In the genomic region with DNA sequence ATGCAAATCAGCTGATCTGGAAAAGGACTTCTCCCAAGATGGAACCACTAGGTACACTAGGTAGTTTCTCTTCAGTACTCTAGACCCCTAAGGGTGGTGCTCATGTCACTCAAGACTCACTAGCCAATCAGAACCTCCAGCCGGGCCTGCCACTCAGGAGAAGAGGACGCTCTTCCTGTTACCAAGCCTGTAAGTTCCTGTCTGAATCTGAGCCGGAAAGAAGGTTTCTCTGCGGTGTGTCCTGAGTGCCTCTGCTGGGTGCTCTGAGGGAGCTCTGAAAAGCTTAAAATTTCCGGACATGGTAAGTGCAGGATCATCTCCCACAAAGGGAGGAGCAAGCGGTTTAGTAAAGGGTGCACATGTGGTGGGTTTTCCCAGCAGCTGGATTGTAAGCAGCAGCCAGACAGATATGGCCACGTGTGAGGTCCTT, we compare ENCODE assay signal across 20 mouse cellular contexts. TPM values are rescaled to one million over a fixed set of nuclear protein-coding genes. Genes with fewer than 3 reads are reported as not detected.
DNase-seq lines count a peak whose midpoint lies in the region; ATAC-seq and TF ChIP-seq lines count a peak whose summit lies in the region.
"Not testable (repeated sequence)": the region's sequence is repeated elsewhere in the genome, so short reads cannot be mapped to it uniquely, and the experiment has no call there.
"Had no signal": no experiment of that assay in that cellular context is flagged by ENCODE, and none has a peak within 500 bp of the region (broad histone marks: within the 10 kb centered on the region; RNA-seq: fewer than 3 reads in every experiment).

Gene Gm14139 (plus strand): TSS at position 186 of the 430 bp plus-strand sequence.

- not testable (repeated sequence) for H3K4me1 ChIP-seq in CH12.LX (ENCODE audit: control insufficient read depth in 1 of 2, insufficient read depth in 2 of 2); ES-E14 (ENCODE audit: control insufficient read depth in 2 of 2, insufficient read depth in 2 of 2, low read length in 2 of 2, poor library complexity in 1 of 2)

- TF ChIP-seq EP300 in CH12.LX (IDR thresholded peaks at IDR 0.05; ENCODE audit: low read length) = not testable (repeated sequence)

- peak; percentile 66; the same call in 1 of the 2 replicates for TF ChIP-seq POLR2A in CH12.LX (IDR thresholded peaks at IDR 0.05; ENCODE audit: low read depth, low read length)

- not testable (repeated sequence) for TF ChIP-seq RAD21 in CH12.LX (IDR thresholded peaks at IDR 0.05; ENCODE audit: low read depth, low read length)

- dilution Hi-C loops in CH12.LX (cut with MboI; ENCODE audit: extremely low pct_ligation_motif_present, extremely low pct_unique_long_range_greater_than_20kb, low sequenced_read_pairs) = not testable (repeated sequence)

- peak; percentile 66 for DNase-seq in A20 (ENCODE audit: low read depth, low spot score)
- peak; percentile 86 for DNase-seq in CH12.LX (ENCODE audit: extremely low read depth)
- DNase-seq in ES-E14 (ENCODE audit: low read depth, low spot score) = peak; percentile 50
- DNase-seq in NIH3T3 (ENCODE audit: low read depth) = peak; percentile 63
- peak; percentile 3 for DNase-seq in yolk sac, embryonic 10.5 days (ENCODE audit: low spot score)

- H3K4me3 ChIP-seq in CH12.LX (replicated peaks in 1 of 3; ENCODE audit: low read depth in 2 of 3, low read length in 2 of 3, poor library complexity in 1 of 3) = peak within 1 kb of the TSS; percentile 36 to 72 (median 69)
- peak within 1 kb of the TSS; percentile 87 to 96 for H3K4me3 ChIP-seq in ES-E14 (ENCODE audit: insufficient read depth in 1 of 2, low read depth in 1 of 2, low read length in 2 of 2, poor library complexity in 1 of 2, severe bottlenecking in 1 of 2)

- H3K27ac ChIP-seq in CH12.LX (ENCODE audit: insufficient read depth, low read depth) (peak within 1 kb of the TSS; percentile 19), ES-E14 (ENCODE audit: insufficient read depth, low read depth, low read length, poor library complexity, severe bottlenecking) (peak within 1 kb of the TSS; percentile 37; the same call in 1 of the 2 replicates)

- H3K9ac ChIP-seq in CH12.LX (ENCODE audit: insufficient read depth, low read depth) (peak within 1 kb of the TSS; percentile 68), ES-E14 (ENCODE audit: insufficient read depth, low read depth, low read length, poor library complexity, severe bottlenecking) (peak within 1 kb of the TSS; percentile 89)

- H3K4me2 ChIP-seq in CH12.LX (ENCODE audit: insufficient read depth, low read depth, poor library complexity, severe bottlenecking) = peak within 1 kb of the TSS; percentile 82

- not testable (repeated sequence) for H3K9me3 ChIP-seq in CH12.LX (replicated peaks; ENCODE audit: low read length); ES-E14 (ENCODE audit: control insufficient read depth, insufficient read depth, low read depth, low read length)

- TF ChIP-seq CTCF in CH12.LX (conservative IDR thresholded peaks at IDR 0.05 in 1 of 2, IDR thresholded peaks at IDR 0.05 in 1 of 2; ENCODE audit: low read depth in 2 of 2, low read length in 2 of 2) = not testable (repeated sequence)

- H3K36me3 ChIP-seq in CH12.LX (replicated peaks in 1 of 2; ENCODE audit: control insufficient read depth in 1 of 2, insufficient read depth in 1 of 2, low read length in 1 of 2); ES-E14 (ENCODE audit: control insufficient read depth, insufficient read depth, low read length, poor library complexity, severe bottlenecking): not testable (repeated sequence)

- peak; percentile 66 for ATAC-seq in activated CD4-positive, CD25-positive, alpha-beta regulatory T cell, adult 4 months
- peak; percentile 68 for ATAC-seq in inflammation-experienced regulatory T-cells, adult 6 months

- in situ Hi-C loops in CH12.LX (cut with MboI; ENCODE audit: low pct_ligation_motif_present, low pct_unique_long_range_greater_than_20kb, low sequenced_read_pairs); ES-E14 (cut with MboI; ENCODE audit: low sequenced_read_pairs in 2 of 2, unreplicated experiment in 2 of 2): not testable (repeated sequence)

- H3K27me3 ChIP-seq in CH12.LX (replicated peaks) = not testable (repeated sequence)

- peaks cover 14% of the 10 kb centered on the region for H3K79me2 ChIP-seq in CH12.LX (replicated peaks; ENCODE audit: control insufficient read depth, extremely low read depth, insufficient read depth, poor library complexity, severe bottlenecking)

TF ChIP-seq in CH12.LX, 34 proteins besides CTCF, POLR2A, EP300 and RAD21:
- TF ChIP-seq MAX (IDR thresholded peaks at IDR 0.05; ENCODE audit: low read length) (peak; percentile 56; the same call in 1 of the 2 replicates), SIN3A (IDR thresholded peaks at IDR 0.05; ENCODE audit: low read length) (peak; percentile 68), KAT2A (IDR thresholded peaks at IDR 0.05; ENCODE audit: insufficient replicate concordance, low read length) (0 out of 2 replicates have a peak, but pooled peaks have one; percentile 40), TBP (conservative IDR thresholded peaks at IDR 0.05; ENCODE audit: low read depth, low read length) (peak; percentile 74), ZMIZ1 (IDR thresholded peaks at IDR 0.05; ENCODE audit: low read depth, low read length) (0 out of 2 replicates have a peak, but pooled peaks have one; percentile 40), MYC (IDR thresholded peaks at IDR 0.05; ENCODE audit: low read depth, low read length) (peak; percentile 74), ELF1 (IDR thresholded peaks at IDR 0.05; ENCODE audit: low read depth, low read length) (peak; percentile 78), CHD2 (IDR thresholded peaks at IDR 0.05; ENCODE audit: low read length) (peak; percentile 63), HCFC1 (IDR thresholded peaks at IDR 0.05; ENCODE audit: low read depth, low read length) (peak; percentile 72), MXI1 (IDR thresholded peaks at IDR 0.05; ENCODE audit: low read depth, low read length) (peak; percentile 63)
TF ChIP-seq in CH12.LX: peak in this region for 10; not testable (repeated sequence) for 24.

TF ChIP-seq in ES-E14, 5 proteins besides CTCF, POLR2A, EP300 and RAD21:
- peak; percentile 73; the same call in 1 of the 2 replicates for TF ChIP-seq CHD2 (IDR thresholded peaks at IDR 0.05; ENCODE audit: low read depth, low read length)

RNA-seq across cellular contexts. Expression of gene Gm14139, which starts in this region (rescaled TPM):
- total RNA-seq in CH12.LX (2012; rRNA removed) (7.2 and 13.8 TPM in 2 replicates), CH12.LX (2014; rRNA removed) (27.0 and 34.0 TPM in 2 replicates), ES-E14 (2012; rRNA removed) (36.4 and 39.1 TPM in 2 replicates)
- polyA plus RNA-seq in CH12.LX (2012; ENCODE audit: insufficient read length, low read depth) = 9.2 and 10.7 TPM in 2 replicates
- under 1 TPM; 0.28 to 0.62 TPM for polyA plus RNA-seq in activated CD4-positive, CD25-positive, alpha-beta regulatory T cell, adult 4 months (2017; shearing (Covaris generic))
- polyA plus RNA-seq in inflammation-experienced regulatory T-cells, adult 6 months (2017; shearing (Covaris generic)) = 1 to 10 TPM in 2 of 3 experiments, under 1 TPM in 1; 0.59 to 1.5 (median 1.2) TPM
- total RNA-seq: gastrocnemius, adult 18-20 months; gastrocnemius, postnatal 14 days; heart, postnatal 25 days had no signal
- polyA plus RNA-seq: cerebellum, adult 2 months; embryonic facial prominence, embryonic 10.5 days; embryonic facial prominence, embryonic 14.5 days; forebrain, embryonic 13.5 days; gonadal fat pad, adult 2 months; heart, embryonic 12.5 days; hindbrain, embryonic 10.5 days; hindbrain, embryonic 14.5 days; intestine, postnatal 0 days; kidney, embryonic 16.5 days had no signal

Comparison
In these comparisons a context has a peak if more than half of its experiments do, and no peak if none do; other contexts are left out.
1. Peak in every context shown above with its lines: DNase-seq, ATAC-seq, H3K4me3 ChIP-seq and H3K27ac ChIP-seq.
2. Peak in ATAC-seq in activated CD4-positive, CD25-positive, alpha-beta regulatory T cell, adult 4 months; RNA of the gene not detected or under 1 TPM.
3. DNase-seq: peak in every context shown above with its lines; median percentile 86 in CH12.LX; 66 in A20; 63 in NIH3T3; 50 in ES-E14; 3 in yolk sac, embryonic 10.5 days.